Comparison of ENCODE assay signal across 10 mouse cellular contexts in genomic region chr14:51127648-51128258, GRCm38 (mm10). TPM values are rescaled to one million over a fixed set of nuclear protein-coding genes. Genes with fewer than 3 reads are reported as not detected.
DNase-seq lines count a peak whose midpoint lies in the region; ATAC-seq and TF ChIP-seq lines count a peak whose summit lies in the region.
"Had no signal": no experiment of that assay in that cellular context is flagged by ENCODE, and none has a peak within 500 bp of the region (broad histone marks: within the 10 kb centered on the region; RNA-seq: fewer than 3 reads in every experiment).

No protein-coding gene starts in this region.

- ATAC-seq in forebrain, embryonic 15.5 days (replicated peaks) = no peak
- peak; percentile 42; the same call in 1 of the 2 replicates for ATAC-seq in lung, embryonic 15.5 days (ENCODE audit: borderline replicate concordance, extremely low read depth, low FRiP score, low TSS enrichment)
- peak; percentile 83 for ATAC-seq in liver, embryonic 14.5 days (ENCODE audit: insufficient read depth)

- no peak overlapping the region for H3K4me2 ChIP-seq in forebrain, embryonic 15.5 days (replicated peaks)
- H3K4me2 ChIP-seq in lung, embryonic 15.5 days = no peak overlapping the region
- peak overlapping the region; percentile 90 for H3K4me2 ChIP-seq in liver, embryonic 14.5 days (ENCODE audit: low read depth)

- DNase-seq in forebrain, embryonic 10.5 days (ENCODE audit: extremely low spot score, low spot score) = no peak
- DNase-seq in lung, adult 2 months = no peak
- DNase-seq in liver, embryonic 14.5 days (ENCODE audit: low read depth in 3 of 3, low spot score in 3 of 3) = peak; percentile 71 to 77 (median 73)
- DNase-seq in spleen, postnatal 36 days (ENCODE audit: low spot score in 2 of 2) = peak; percentile 81 to 87
- no peak for DNase-seq in layer of hippocampus, adult 9-11 months
- DNase-seq in urinary bladder, postnatal 36 days (ENCODE audit: low spot score in 2 of 2) = no peak

- H3K9ac ChIP-seq in forebrain, embryonic 15.5 days (replicated peaks) = no peak overlapping the region
- no peak overlapping the region for H3K9ac ChIP-seq in lung, embryonic 15.5 days
- peak overlapping the region; percentile 65 for H3K9ac ChIP-seq in liver, embryonic 14.5 days (replicated peaks)

- no peak overlapping the region for H3K4me3 ChIP-seq in forebrain, embryonic 10.5 days
- H3K4me3 ChIP-seq in forebrain, embryonic 15.5 days = no peak overlapping the region
- H3K4me3 ChIP-seq in lung, embryonic 15.5 days = no peak overlapping the region
- no peak overlapping the region for H3K4me3 ChIP-seq in lung, adult 2 months (replicated peaks; ENCODE audit: extremely low read depth, low read depth, low read length)
- peak overlapping the region in 1 of 2 experiments; percentile 8; a peak in 1 of 4 replicates for H3K4me3 ChIP-seq in liver, embryonic 14.5 days (ENCODE audit: insufficient read depth in 1 of 2, low read depth in 2 of 2, low read length in 2 of 2)

- H3K9me3 ChIP-seq in forebrain, embryonic 10.5 days = no peaks in the 10 kb centered on the region
- H3K9me3 ChIP-seq in forebrain, embryonic 15.5 days = 0 out of 2 replicates have a peak, but pooled peaks cover 4% of the 10 kb centered on the region
- no peaks in the 10 kb centered on the region for H3K9me3 ChIP-seq in lung, embryonic 15.5 days
- H3K9me3 ChIP-seq in liver, embryonic 14.5 days (ENCODE audit: control insufficient read depth, low read length) = no peaks in the 10 kb centered on the region

- no peak for TF ChIP-seq CTCF in lung, adult 2 months (IDR thresholded peaks at IDR 0.05; ENCODE audit: insufficient read depth, low read length)
- TF ChIP-seq CTCF in liver, embryonic 14.5 days (IDR thresholded peaks at IDR 0.05; ENCODE audit: low read depth) = peak; percentile 25

- no peaks in the 10 kb centered on the region for H3K36me3 ChIP-seq in forebrain, embryonic 10.5 days (replicated peaks)
- H3K36me3 ChIP-seq in forebrain, embryonic 15.5 days = no peaks in the 10 kb centered on the region
- H3K36me3 ChIP-seq in lung, embryonic 15.5 days = no peaks in the 10 kb centered on the region
- H3K36me3 ChIP-seq in liver, embryonic 14.5 days (replicated peaks; ENCODE audit: control insufficient read depth, insufficient read depth, low read depth) = no peaks in the 10 kb centered on the region

- H3K27me3 ChIP-seq in forebrain, embryonic 10.5 days (ENCODE audit: poor library complexity, severe bottlenecking) = no peaks in the 10 kb centered on the region
- H3K27me3 ChIP-seq in forebrain, embryonic 15.5 days = no peaks in the 10 kb centered on the region
- H3K27me3 ChIP-seq in lung, embryonic 15.5 days = no peaks in the 10 kb centered on the region
- no peaks in the 10 kb centered on the region for H3K27me3 ChIP-seq in liver, embryonic 14.5 days (ENCODE audit: control insufficient read depth, insufficient read depth, low read length)

- H3K27ac ChIP-seq in forebrain, embryonic 10.5 days = peak overlapping the region; percentile 15; the same call in 1 of the 2 replicates
- H3K27ac ChIP-seq in forebrain, embryonic 15.5 days (replicated peaks) = no peak overlapping the region
- no peak overlapping the region for H3K27ac ChIP-seq in lung, embryonic 15.5 days
- H3K27ac ChIP-seq in liver, embryonic 14.5 days = peak overlapping the region; percentile 99

- peak; percentile 57 for TF ChIP-seq EP300 in liver, embryonic 14.5 days (IDR thresholded peaks at IDR 0.05; ENCODE audit: low read depth)

- 71% methylated on average over 2 of the region's 2 CpGs for WGBS in forebrain, embryonic 10.5 days
- WGBS in forebrain, embryonic 15.5 days = 77% methylated on average over 2 of the region's 2 CpGs
- WGBS in lung, embryonic 15.5 days = 44% methylated on average over 2 of the region's 2 CpGs
- 68% methylated on average over 2 of the region's 2 CpGs for WGBS in lung, adult 2 months
- WGBS in liver, embryonic 14.5 days (ENCODE audit: insufficient replicate concordance) = 21% methylated on average over 2 of the region's 2 CpGs

- peaks cover 4% of the 10 kb centered on the region for H3K4me1 ChIP-seq in forebrain, embryonic 10.5 days
- no peaks in the 10 kb centered on the region for H3K4me1 ChIP-seq in forebrain, embryonic 15.5 days
- no peaks in the 10 kb centered on the region for H3K4me1 ChIP-seq in lung, embryonic 15.5 days
- H3K4me1 ChIP-seq in lung, adult 2 months (ENCODE audit: control insufficient read depth, insufficient read depth, low read length) = no peaks in the 10 kb centered on the region
- peaks cover 60 to 73% of the 10 kb centered on the region in 2 experiments for H3K4me1 ChIP-seq in liver, embryonic 14.5 days (replicated peaks; ENCODE audit: control insufficient read depth in 2 of 2, insufficient read depth in 2 of 2, low read length in 1 of 2)

- no peak for TF ChIP-seq POLR2A in lung, adult 2 months (IDR thresholded peaks at IDR 0.05; ENCODE audit: borderline replicate concordance, extremely low read depth, low read depth, low read length)

RNA-seq across cellular contexts. Expression of gene Rnase6, which starts 4.0 kb away (rescaled TPM):
- polyA plus RNA-seq in forebrain, embryonic 10.5 days (2016; fragmentation: Nextera tagmentation; extraction: Ambion mirVana) = 0.26 and 0.30 TPM in 2 replicates
- polyA plus RNA-seq in forebrain, embryonic 15.5 days (2015; fragmentation: Nextera tagmentation; extraction: Ambion mirVana) = 0.36 and 0.40 TPM in 2 replicates
- polyA plus RNA-seq in lung, embryonic 15.5 days (2015; fragmentation: Nextera tagmentation; extraction: Ambion mirVana) = 1.2 and 1.9 TPM in 2 replicates
- polyA plus RNA-seq in lung, adult 2 months (2012; rRNA removed) = 12.1 and 19.2 TPM in 2 replicates
- polyA plus RNA-seq in liver, embryonic 14.5 days (2012; rRNA removed) = 1.9 and 2.8 TPM in 2 replicates
- 3.6 TPM in 2 replicates for polyA plus RNA-seq in liver, embryonic 14.5 days (2014; fragmentation: Nextera tagmentation; extraction: Ambion mirVana)

RNA-seq across cellular contexts. Expression of gene Eddm3b, which starts 13.5 kb away (rescaled TPM):
- 0.28 TPM in 1 of 2 replicates, not detected in the other for polyA plus RNA-seq in forebrain, embryonic 10.5 days (2016; fragmentation: Nextera tagmentation; extraction: Ambion mirVana)
- polyA plus RNA-seq in forebrain, embryonic 15.5 days (2015; fragmentation: Nextera tagmentation; extraction: Ambion mirVana) = not detected in 2 replicates
- not detected in 2 replicates for polyA plus RNA-seq in lung, embryonic 15.5 days (2015; fragmentation: Nextera tagmentation; extraction: Ambion mirVana)
- 0.08 TPM in 1 of 2 replicates, not detected in the other for polyA plus RNA-seq in lung, adult 2 months (2012; rRNA removed)
- polyA plus RNA-seq in liver, embryonic 14.5 days (2012; rRNA removed) = not detected in 2 replicates
- polyA plus RNA-seq in liver, embryonic 14.5 days (2014; fragmentation: Nextera tagmentation; extraction: Ambion mirVana) = not detected in 2 replicates
- polyA plus RNA-seq: brain, embryonic 14.5 days; lung, embryonic 16.5 days had no signal

RNA-seq across cellular contexts. Expression of gene Rnase1, which starts 18.8 kb away (rescaled TPM):
- polyA plus RNA-seq in forebrain, embryonic 10.5 days (2016; fragmentation: Nextera tagmentation; extraction: Ambion mirVana) = not detected in 2 replicates
- polyA plus RNA-seq in forebrain, embryonic 15.5 days (2015; fragmentation: Nextera tagmentation; extraction: Ambion mirVana) = 0.23 and 0.26 TPM in 2 replicates
- 0.30 and 0.44 TPM in 2 replicates for polyA plus RNA-seq in lung, embryonic 15.5 days (2015; fragmentation: Nextera tagmentation; extraction: Ambion mirVana)
- 3.7 and 4.8 TPM in 2 replicates for polyA plus RNA-seq in lung, adult 2 months (2012; rRNA removed)
- not detected in 2 replicates for polyA plus RNA-seq in liver, embryonic 14.5 days (2012; rRNA removed)
- polyA plus RNA-seq in liver, embryonic 14.5 days (2014; fragmentation: Nextera tagmentation; extraction: Ambion mirVana) = not detected in 2 replicates

RNA-seq across cellular contexts. Expression of gene Rnase2b, which starts 34.3 kb away (rescaled TPM):
- not detected in 2 replicates for polyA plus RNA-seq in forebrain, embryonic 10.5 days (2016; fragmentation: Nextera tagmentation; extraction: Ambion mirVana)
- polyA plus RNA-seq in forebrain, embryonic 15.5 days (2015; fragmentation: Nextera tagmentation; extraction: Ambion mirVana) = not detected in 2 replicates
- not detected in 2 replicates for polyA plus RNA-seq in lung, embryonic 15.5 days (2015; fragmentation: Nextera tagmentation; extraction: Ambion mirVana)
- polyA plus RNA-seq in lung, adult 2 months (2012; rRNA removed) = 0.40 TPM in 1 of 2 replicates, not detected in the other
- polyA plus RNA-seq in liver, embryonic 14.5 days (2012; rRNA removed) = not detected in 2 replicates
- polyA plus RNA-seq in liver, embryonic 14.5 days (2014; fragmentation: Nextera tagmentation; extraction: Ambion mirVana) = not detected in 2 replicates
- polyA plus RNA-seq: brain, embryonic 14.5 days; lung, embryonic 16.5 days had no signal

RNA-seq across cellular contexts. Expression of gene Ang, which starts 36.8 kb away (rescaled TPM):
- polyA plus RNA-seq in forebrain, embryonic 10.5 days (2016; fragmentation: Nextera tagmentation; extraction: Ambion mirVana) = 1.7 and 1.9 TPM in 2 replicates
- 2.6 and 3.8 TPM in 2 replicates for polyA plus RNA-seq in forebrain, embryonic 15.5 days (2015; fragmentation: Nextera tagmentation; extraction: Ambion mirVana)
- 7.6 and 7.7 TPM in 2 replicates for polyA plus RNA-seq in lung, embryonic 15.5 days (2015; fragmentation: Nextera tagmentation; extraction: Ambion mirVana)
- 61.7 and 72.5 TPM in 2 replicates for polyA plus RNA-seq in lung, adult 2 months (2012; rRNA removed)
- 3.3 and 3.4 TPM in 2 replicates for polyA plus RNA-seq in liver, embryonic 14.5 days (2012; rRNA removed)
- 5.4 and 7.1 TPM in 2 replicates for polyA plus RNA-seq in liver, embryonic 14.5 days (2014; fragmentation: Nextera tagmentation; extraction: Ambion mirVana)

Comparison
In these comparisons a context has a peak if more than half of its experiments do, and no peak if none do; other contexts are left out.
1. H3K27ac ChIP-seq: peak in forebrain, embryonic 10.5 days (single experiment) and liver, embryonic 14.5 days (single experiment); none in forebrain, embryonic 15.5 days (single experiment) and lung, embryonic 15.5 days (single experiment).
2. DNase-seq: peak in liver, embryonic 14.5 days (3 of 3) and spleen, postnatal 36 days (2 of 2); none in forebrain, embryonic 10.5 days (single experiment), lung, adult 2 months (single experiment), layer of hippocampus, adult 9-11 months (single experiment) and urinary bladder, postnatal 36 days (0 of 2).